Mouse (Mus musculus) limb, embryonic 14.5 days (tissue): ENCODE measurements around the gene Rbfox3. TPM values are rescaled to one million over a fixed set of nuclear protein-coding genes. Genes with fewer than 3 reads are reported as not detected.
A peak's percentile ranks its signal among the peaks of the same experiment; 100 is the strongest.

Experiments
- ATAC-seq: fragments of 200-750 bp; cut with Nextera tagmentation; 2 replicates; pipeline ENCODE4 v1.8.0; 2017; ENCODE audit warnings: low read depth, moderate number of reproducible peaks, moderate TSS enrichment; ENCODE audit not compliant: low FRiP score
- DNase-seq: peaks from one replicate; pipeline ENCODE4 v3.0.0-alpha.2; 2015; ENCODE audit warnings: low spot score
- H3K27ac ChIP-seq: fragments of 300-500 bp; sonication (generic); replicated peaks from 2 replicates; pipeline ENCODE4 v1.5.1; 2014; ENCODE audit warnings: low read depth, mild to moderate bottlenecking, low read length, moderate library complexity, mixed read lengths
- H3K27me3 ChIP-seq: fragments of 300-500 bp; sonication (generic); 2 replicates; pipeline ENCODE4 v1.6.1; 2014; ENCODE audit warnings: low read length, mixed read lengths; ENCODE audit not compliant: control insufficient read depth, insufficient read depth
- H3K36me3 ChIP-seq: fragments of 300-500 bp; sonication (generic); 2 replicates; pipeline ENCODE4 v1.6.1; 2014; ENCODE audit warnings: mild to moderate bottlenecking, low read length, moderate library complexity, mixed read lengths; ENCODE audit not compliant: control insufficient read depth, insufficient read depth
- H3K4me1 ChIP-seq: fragments of 300-500 bp; sonication (generic); 2 replicates; pipeline ENCODE4 v1.6.1; 2014; ENCODE audit warnings: antibody characterized with exemption, low read length, mixed read lengths; ENCODE audit not compliant: control insufficient read depth, insufficient read depth
- H3K4me2 ChIP-seq: fragments of 300-500 bp; sonication (generic); replicated peaks from 2 replicates; pipeline ENCODE4 v1.6.1; 2014; ENCODE audit warnings: low read depth, mild to moderate bottlenecking, low read length, moderate library complexity; ENCODE audit not compliant: severe bottlenecking
- H3K4me3 ChIP-seq: fragments of 300-500 bp; sonication (generic); replicated peaks from 2 replicates; pipeline ENCODE4 v1.5.1; 2014; ENCODE audit warnings: low read length
- H3K9ac ChIP-seq: fragments of 300-500 bp; sonication (generic); 2 replicates; pipeline ENCODE4 v1.6.1; 2014; ENCODE audit warnings: mild to moderate bottlenecking, low read depth, low read length, moderate library complexity; ENCODE audit not compliant: severe bottlenecking
- H3K9me3 ChIP-seq: fragments of 300-500 bp; sonication (generic); 2 replicates; pipeline ENCODE4 v1.6.1; 2016; ENCODE audit warnings: low read length; ENCODE audit not compliant: control insufficient read depth
- POLR2A ChIP-seq: fragments of 200-500 bp; IDR thresholded peaks from 2 replicates; pipeline ENCODE4 v1.8.0; 2012; ENCODE audit warnings: inconsistent platforms, mild to moderate bottlenecking, moderate library complexity, borderline replicate concordance; ENCODE audit not compliant: insufficient read depth, insufficient read length; ENCODE audit errors: extremely low read depth
- WGBS: fragments of 180-500 bp; shearing (Covaris S2); extraction: QIAGEN DNeasy Blood & Tissue Kit; methylation state at CpG from one replicate; pipeline ENCODE4 v1.1.7; 2014; 5-methylcytosine and 5-hydroxymethylcytosine counted together
- polyA plus RNA-seq, 2 experiments: library from polyadenylated mRNA; depleted of rRNA in 1 of 2; stranded (reverse) in 1 of 2; unstranded in 1 of 2; fragments of >200 nt; fragmentation: Nextera tagmentation in 1 of 2; extraction: Ambion mirVana in 1 of 2; gene quantifications; 2 replicates each; pipeline versions ENCODE4 v1.2.1 to v1.2.3; 2012 to 2014

Rbfox3 gene
- polyA plus RNA-seq, 2 experiments = 0.43 to 0.44 TPM

DNA sequence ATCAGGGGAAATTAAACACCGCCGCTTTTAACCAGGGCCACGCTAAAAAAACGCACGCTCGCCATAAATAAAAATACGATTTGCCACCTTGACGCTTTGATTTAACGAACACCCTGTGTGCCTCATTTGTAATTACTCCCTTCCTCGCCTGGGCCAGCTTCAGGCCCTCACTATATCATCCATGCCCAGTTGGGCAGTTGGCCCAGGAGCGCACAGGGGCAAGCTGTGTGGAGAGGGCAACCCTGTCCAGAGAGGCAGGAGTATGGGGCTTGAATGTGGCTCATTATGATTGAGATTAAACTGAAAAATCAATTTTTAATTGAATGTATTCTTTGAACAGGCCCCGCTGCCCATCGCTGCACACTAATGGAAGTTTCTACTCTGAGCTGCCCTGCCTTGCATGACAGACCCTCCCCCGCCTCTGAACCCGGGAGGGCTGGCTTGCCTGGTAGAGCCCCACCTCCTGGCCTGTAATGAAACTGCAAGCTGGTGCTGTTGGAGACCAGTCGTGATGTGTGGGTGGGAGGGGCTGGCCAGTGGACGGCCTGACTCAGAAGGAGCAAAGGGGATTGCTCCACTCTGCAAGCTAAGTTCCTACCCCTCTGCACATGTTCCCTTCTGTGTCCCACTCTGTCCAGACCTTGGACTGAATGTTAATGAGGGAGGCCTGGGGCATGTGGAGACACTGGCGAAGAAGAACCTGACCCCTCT is 376.9 kb downstream of the Rbfox3 start:
- Histone ChIP-seq H3K27me3 (no peaks in the 10 kb centered on the region), H3K9ac (no peak overlapping the region), H3K4me2 (no peak overlapping the region), H3K4me1 (no peaks in the 10 kb centered on the region), H3K4me3 (no peak overlapping the region), H3K27ac (no peak overlapping the region), H3K36me3 (no peaks in the 10 kb centered on the region), H3K9me3 (no peaks in the 10 kb centered on the region)
- ATAC-seq (no peak), DNase-seq (peak; percentile 16)
- WGBS = 20% methylated on average over 18 of the region's 18 CpGs
- no peak for TF ChIP-seq POLR2A

DNA sequence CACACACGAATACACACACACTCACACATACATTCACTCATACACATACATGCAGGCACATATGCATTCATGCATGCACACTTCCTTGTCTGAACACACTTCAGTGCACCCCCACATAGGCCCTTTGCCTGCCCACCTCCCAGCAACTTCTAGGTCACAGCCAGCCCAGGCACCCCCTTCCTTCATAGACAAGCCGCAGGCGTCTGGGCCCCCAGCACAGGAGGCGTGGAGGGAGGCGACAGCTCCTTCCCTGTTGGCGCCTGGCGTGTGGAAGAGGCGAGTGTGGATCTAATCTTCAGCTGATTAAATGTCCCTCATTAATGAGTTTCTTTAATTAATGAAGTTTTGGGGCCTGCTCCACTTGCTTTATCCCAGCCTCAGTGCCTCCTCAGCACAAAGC is 381.1 kb downstream of the Rbfox3 start:
- Histone ChIP-seq H3K9me3 (no peaks in the 10 kb centered on the region), H3K27me3 (no peaks in the 10 kb centered on the region), H3K36me3 (no peaks in the 10 kb centered on the region), H3K4me2 (no peak overlapping the region), H3K9ac (no peak overlapping the region), H3K4me3 (no peak overlapping the region), H3K4me1 (no peaks in the 10 kb centered on the region), H3K27ac (no peak overlapping the region)
- ATAC-seq (no peak), DNase-seq (no peak)
- TF ChIP-seq POLR2A = no peak
- 73% methylated on average over 8 of the region's 8 CpGs for WGBS

DNA sequence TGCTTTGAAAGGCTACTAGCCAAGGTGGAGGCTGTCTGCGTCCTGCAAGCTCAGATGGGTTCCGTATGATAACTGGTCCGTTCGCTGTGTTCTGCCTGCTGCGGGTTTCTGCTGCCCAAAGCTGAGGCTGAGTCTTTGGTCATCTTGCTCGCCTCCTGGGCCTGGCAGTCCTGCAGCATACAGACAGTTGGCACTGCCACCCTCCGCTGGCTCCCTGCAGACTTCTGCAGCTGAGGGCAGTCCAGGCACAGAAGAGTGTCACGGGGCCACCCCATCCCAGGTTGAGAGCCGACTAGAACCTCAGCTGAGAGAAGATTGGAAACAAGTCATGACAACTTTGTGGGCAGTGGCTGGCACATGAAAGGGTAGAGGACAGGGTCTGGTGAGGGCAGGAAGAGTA is 382.6 kb downstream of the Rbfox3 start:
- no peaks in the 10 kb centered on the region for H3K9me3 ChIP-seq
- 94% methylated on average over 9 of the region's 9 CpGs for WGBS
- no peak for TF ChIP-seq POLR2A

DNA sequence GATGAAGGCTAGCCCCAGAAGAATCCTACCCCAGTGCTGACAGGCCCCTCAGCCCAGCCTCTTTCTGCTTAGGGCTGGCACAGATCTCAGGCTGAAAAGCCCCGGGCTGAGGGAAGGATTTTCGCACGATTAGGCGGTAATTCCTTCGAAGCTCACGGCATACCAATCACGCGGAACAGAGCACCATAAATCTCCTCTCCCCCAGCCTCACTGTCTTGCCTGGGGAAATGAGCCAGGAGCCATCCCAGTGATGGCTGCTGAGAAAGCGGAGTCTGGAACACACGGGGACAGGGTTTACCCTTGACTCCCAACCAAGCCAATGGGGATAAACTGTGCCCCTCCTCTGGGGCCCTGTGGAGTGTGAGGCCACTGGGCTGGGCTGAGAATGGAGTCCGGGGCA is 386.3 kb downstream of the Rbfox3 start:
- Histone ChIP-seq H3K36me3 (no peaks in the 10 kb centered on the region), H3K4me3 (no peak overlapping the region), H3K9me3 (no peaks in the 10 kb centered on the region), H3K27ac (no peak overlapping the region), H3K4me2 (no peak overlapping the region), H3K4me1 (no peaks in the 10 kb centered on the region), H3K9ac (no peak overlapping the region), H3K27me3 (no peaks in the 10 kb centered on the region)
- DNase-seq (no peak), ATAC-seq (no peak)
- 33% methylated on average over 11 of the region's 11 CpGs for WGBS
- TF ChIP-seq POLR2A = no peak

More for the DNA sequence above, 382.6 kb downstream of the Rbfox3 start:
- H3K4me2 ChIP-seq = no peak overlapping the region
- DNase-seq (no peak), ATAC-seq (no peak)
- H3K9ac ChIP-seq = no peak overlapping the region
- H3K27ac ChIP-seq = no peak overlapping the region
- no peaks in the 10 kb centered on the region for H3K36me3 ChIP-seq
- H3K4me1 ChIP-seq = no peaks in the 10 kb centered on the region
- no peak overlapping the region for H3K4me3 ChIP-seq
- H3K27me3 ChIP-seq = no peaks in the 10 kb centered on the region

DNA sequence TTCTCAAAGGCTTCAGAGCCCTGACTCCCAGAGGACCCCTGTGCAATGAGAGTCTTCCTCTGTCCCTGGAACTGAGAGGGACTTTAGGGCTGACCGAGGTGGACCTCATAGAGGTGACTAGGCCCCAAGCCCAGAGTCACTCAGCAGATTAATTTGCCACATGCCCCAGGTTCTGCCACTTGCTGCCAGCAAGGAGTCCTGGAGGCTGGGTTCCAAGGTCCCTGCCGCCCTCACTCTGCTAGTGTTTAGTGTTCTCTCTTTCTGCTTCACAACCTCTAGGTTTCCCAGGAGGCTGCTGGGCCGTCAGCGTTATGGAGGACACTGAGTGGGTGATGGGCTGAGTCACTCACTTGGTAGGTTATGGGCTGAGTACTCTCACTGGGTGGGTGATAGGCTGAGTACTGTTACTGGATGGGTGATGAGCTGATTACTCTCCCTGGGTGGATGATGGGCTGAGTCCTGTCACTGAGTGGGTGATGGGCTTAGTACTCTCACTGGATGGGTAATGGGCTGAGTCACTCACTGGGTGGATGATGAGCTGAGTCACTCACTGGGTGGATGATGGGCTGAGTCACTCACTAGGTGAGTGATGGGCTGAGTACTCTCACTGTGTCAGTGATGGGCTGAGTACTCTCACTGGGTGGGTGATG is 387.8 kb downstream of the Rbfox3 start:
- WGBS = 74% methylated on average over 4 of the region's 4 CpGs
- Histone ChIP-seq H3K4me1 (no peaks in the 10 kb centered on the region), H3K27ac (no peak overlapping the region), H3K27me3 (no peaks in the 10 kb centered on the region), H3K4me2 (no peak overlapping the region), H3K9ac (no peak overlapping the region), H3K4me3 (no peak overlapping the region), H3K36me3 (no peaks in the 10 kb centered on the region), H3K9me3 (no peaks in the 10 kb centered on the region)
- no peak for ATAC-seq
- TF ChIP-seq POLR2A = no peak
- no peak for DNase-seq

DNA sequence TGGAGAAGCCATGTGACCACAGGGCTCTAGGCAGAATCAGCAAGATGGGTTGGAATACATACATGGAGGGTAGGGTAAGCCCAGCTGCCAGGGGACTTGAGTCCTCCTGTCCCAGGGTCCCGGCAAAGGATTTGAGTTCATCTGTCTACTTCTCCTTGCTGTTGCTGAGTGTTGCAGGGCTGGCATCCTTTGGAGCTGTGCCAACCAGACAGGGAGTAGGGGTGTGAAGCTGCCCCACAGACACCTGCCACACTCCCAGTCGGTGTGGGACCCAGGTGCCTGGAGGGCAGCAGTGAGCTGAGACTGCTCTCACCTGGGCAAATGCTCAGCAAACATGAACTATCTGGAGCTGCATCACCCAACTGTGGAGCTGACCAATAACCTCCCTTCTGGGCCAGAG is 390.5 kb downstream of the Rbfox3 start:
- DNase-seq (no peak), ATAC-seq (no peak)
- no peak overlapping the region for H3K4me2 ChIP-seq
- H3K9me3 ChIP-seq = no peaks in the 10 kb centered on the region
- H3K27me3 ChIP-seq = no peaks in the 10 kb centered on the region
- no peak overlapping the region for H3K27ac ChIP-seq
- no peak overlapping the region for H3K9ac ChIP-seq
- H3K36me3 ChIP-seq = no peaks in the 10 kb centered on the region
- TF ChIP-seq POLR2A = no peak
- WGBS = 75% methylated on average over 2 of the region's 2 CpGs
- H3K4me3 ChIP-seq = no peak overlapping the region
- no peaks in the 10 kb centered on the region for H3K4me1 ChIP-seq
